Mouse (Mus musculus): Measurements from ENCODE around the gene Spice1.

Gene Spice1

GRCm38 (mm10) chr16:44365522-44365921 lies 18.6 kb downstream of the Spice1 start:
- DNase-seq (ENCODE audit: low spot score) = no peak

- DNase-seq (ENCODE audit: low spot score) = no peak
Measured at GRCm38 (mm10) chr16:44375459-44375858, 28.5 kb downstream of the Spice1 start.

GRCm38 (mm10) chr16:44380006-44380405 lies 33.1 kb downstream of the Spice1 start:
- no peak for DNase-seq (ENCODE audit: low spot score)

GRCm38 (mm10) chr16:44381578-44381977 lies 34.7 kb downstream of the Spice1 start:
- DNase-seq (ENCODE audit: low spot score) = no peak

GRCm38 (mm10) chr16:44383549-44383948 lies 36.6 kb downstream of the Spice1 start:
- DNase-seq (ENCODE audit: low spot score) = no peak

GRCm38 (mm10) chr16:44384251-44384650 lies 37.3 kb downstream of the Spice1 start:
- DNase-seq (ENCODE audit: low spot score) = no peak

GRCm38 (mm10) chr16:44391877-44392548 lies 45.1 kb downstream of the Spice1 start:
- peak; percentile 14 for DNase-seq (ENCODE audit: low spot score)

GRCm38 (mm10) chr16:44394577-44395243 lies 47.8 kb downstream of the Spice1 start, which contains the start of gene Cfap44:
Gene Cfap44 (plus strand): TSS chr16:44394796.
- no peak for DNase-seq (ENCODE audit: low spot score)

- DNase-seq (ENCODE audit: low spot score) = no peak
Measured at GRCm38 (mm10) chr16:44404933-44405332, 58.0 kb downstream of the Spice1 start.

- DNase-seq (ENCODE audit: low spot score) = no peak
Measured at GRCm38 (mm10) chr16:44407211-44407610, 60.3 kb downstream of the Spice1 start.

- no peak for DNase-seq (ENCODE audit: low spot score)
Measured at GRCm38 (mm10) chr16:44408290-44408689, 61.4 kb downstream of the Spice1 start.

GRCm38 (mm10) chr16:44410176-44410575 lies 63.3 kb downstream of the Spice1 start:
- DNase-seq (ENCODE audit: low spot score) = no peak

- DNase-seq (ENCODE audit: low spot score) = no peak
Measured at GRCm38 (mm10) chr16:44417596-44417995, 70.7 kb downstream of the Spice1 start.

GRCm38 (mm10) chr16:44421735-44422134 lies 74.8 kb downstream of the Spice1 start:
- DNase-seq (ENCODE audit: low spot score) = no peak

- DNase-seq (ENCODE audit: low spot score) = no peak
Measured at GRCm38 (mm10) chr16:44423499-44423898, 76.6 kb downstream of the Spice1 start.

GRCm38 (mm10) chr16:44428456-44428855 lies 81.5 kb downstream of the Spice1 start:
- DNase-seq (ENCODE audit: low spot score) = no peak

GRCm38 (mm10) chr16:44430021-44430420 lies 83.1 kb downstream of the Spice1 start:
- DNase-seq (ENCODE audit: low spot score) = no peak

- no peak for DNase-seq (ENCODE audit: low spot score)
Measured at GRCm38 (mm10) chr16:44434931-44435330, 88.0 kb downstream of the Spice1 start.

GRCm38 (mm10) chr16:44435481-44435880 lies 88.6 kb downstream of the Spice1 start:
- no peak for DNase-seq (ENCODE audit: low spot score)
